Mouse (Mus musculus): ENCODE results near the gene Arid2.
A peak's percentile ranks its signal among the peaks of the same experiment; 100 is the strongest.
"Not testable (repeated sequence)": the region's sequence is repeated elsewhere in the genome, so short reads cannot be mapped to it uniquely, and the experiment has no call there.

Gene Arid2

GRCm38 (mm10) chr15:96286015-96286934 lies 1.0 kb upstream of the Arid2 start:
- peak; percentile 95 to 97 for DNase-seq

GRCm38 (mm10) chr15:96286935-96287292 lies 404 bp upstream of the Arid2 start:
- no peak for DNase-seq

- DNase-seq: peak; percentile 65 to 71
Measured at GRCm38 (mm10) chr15:96287976-96288835, 888 bp downstream of the Arid2 start.

GRCm38 (mm10) chr15:96288836-96289390 lies 1.6 kb downstream of the Arid2 start:
- DNase-seq: peak in 1 of 2 experiments; percentile 39

- no peak for DNase-seq
Measured at GRCm38 (mm10) chr15:96290001-96290400, 2.7 kb downstream of the Arid2 start.

- DNase-seq: no peak
Measured at GRCm38 (mm10) chr15:96293444-96293843, 6.1 kb downstream of the Arid2 start.

GRCm38 (mm10) chr15:96297078-96297590 lies 9.8 kb downstream of the Arid2 start:
- peak; percentile 45 to 49 for DNase-seq

- DNase-seq: peak; percentile 65
Measured at GRCm38 (mm10) chr15:96297623-96298188, 10.4 kb downstream of the Arid2 start.

- no peak for DNase-seq
Measured at GRCm38 (mm10) chr15:96309310-96309709, 22.0 kb downstream of the Arid2 start.

- DNase-seq: no peak
Measured at GRCm38 (mm10) chr15:96312902-96313301, 25.6 kb downstream of the Arid2 start.

- DNase-seq: no peak
Measured at GRCm38 (mm10) chr15:96315664-96316063, 28.3 kb downstream of the Arid2 start.

- peak; percentile 23 to 38 for DNase-seq
Measured at GRCm38 (mm10) chr15:96319335-96319734, 32.0 kb downstream of the Arid2 start.

GRCm38 (mm10) chr15:96325726-96326328 lies 38.5 kb downstream of the Arid2 start:
- DNase-seq: no peak

GRCm38 (mm10) chr15:96328722-96329121 lies 41.4 kb downstream of the Arid2 start:
- DNase-seq: not testable (repeated sequence)

GRCm38 (mm10) chr15:96330536-96330935 lies 43.2 kb downstream of the Arid2 start:
- no peak for DNase-seq

GRCm38 (mm10) chr15:96332468-96333213 lies 45.3 kb downstream of the Arid2 start:
- no peak for DNase-seq

GRCm38 (mm10) chr15:96333350-96333749 lies 46.0 kb downstream of the Arid2 start:
- DNase-seq: no peak

- no peak for DNase-seq
Measured at GRCm38 (mm10) chr15:96340924-96341323, 53.6 kb downstream of the Arid2 start.

GRCm38 (mm10) chr15:96342097-96342496 lies 54.8 kb downstream of the Arid2 start:
- DNase-seq: no peak

- DNase-seq: no peak
Measured at GRCm38 (mm10) chr15:96342871-96343270, 55.6 kb downstream of the Arid2 start.

- no peak for DNase-seq
Measured at GRCm38 (mm10) chr15:96344591-96345285, 57.4 kb downstream of the Arid2 start.
